Mouse (Mus musculus) olfactory bulb, adult 2 months (tissue): ENCODE results near the gene Adgrg1.

ENCODE experiments used
- CTCF ChIP-seq: fragments of 200-500 bp; IDR thresholded peaks from 2 replicates; pipeline ENCODE4 v1.5.1; 2012; ENCODE audit warnings: low read depth, mild to moderate bottlenecking, low read length, moderate library complexity; ENCODE audit not compliant: insufficient read depth
- POLR2A ChIP-seq: fragments of 200-500 bp; IDR thresholded peaks from 2 replicates; pipeline ENCODE4 v1.6.1; 2012; ENCODE audit warnings: mild to moderate bottlenecking, low read depth, low read length, moderate library complexity; ENCODE audit not compliant: insufficient read depth

GRCm38 (mm10) chr8:94994510-94994909 lies 20.0 kb downstream of the Adgrg1 start:
- TF ChIP-seq CTCF, result no peak
- no peak for TF ChIP-seq POLR2A
